Comparison of ENCODE assay signal across 7 mouse cellular contexts in genomic region chr17:78201221-78202058, GRCm38 (mm10). TPM values are rescaled to one million over a fixed set of nuclear protein-coding genes. Genes with fewer than 3 reads are reported as not detected.
DNase-seq lines count a peak whose midpoint lies in the region; ATAC-seq and TF ChIP-seq lines count a peak whose summit lies in the region.

No protein-coding gene starts in this region.

- H3K9ac ChIP-seq in forebrain, embryonic 14.5 days (ENCODE audit: low read length), result peak overlapping the region; percentile 78
- peak overlapping the region; percentile 85 for H3K9ac ChIP-seq in intestine, embryonic 15.5 days

- peak overlapping the region; percentile 73 for H3K4me3 ChIP-seq in bone marrow macrophage, adult 2 months (ENCODE audit: insufficient read depth, low read length)
- peak overlapping the region; percentile 80 for H3K4me3 ChIP-seq in forebrain, embryonic 14.5 days (ENCODE audit: low read depth, low read length)
- peak overlapping the region; percentile 92 for H3K4me3 ChIP-seq in intestine, embryonic 15.5 days (replicated peaks)

- under 1% methylated on average over 39 of the region's 39 CpGs for WGBS in forebrain, embryonic 14.5 days
- under 1% methylated on average over 39 of the region's 39 CpGs for WGBS in intestine, embryonic 15.5 days

- DNase-seq in urinary bladder, adult 2 months (ENCODE audit: low spot score), result peak; percentile 54
- no peak for DNase-seq in urinary bladder, postnatal 10 days (ENCODE audit: low spot score)
- DNase-seq in forebrain, embryonic 14.5 days (ENCODE audit: low spot score), result peak; percentile 60
- peak; percentile 32 for DNase-seq in lung, postnatal 14 days
- DNase-seq in splenic B cell, adult 2 months (ENCODE audit: low read depth, low spot score), result peak; percentile 30

- TF ChIP-seq POLR2A in bone marrow macrophage, adult 2 months (IDR thresholded peaks at IDR 0.05; ENCODE audit: borderline replicate concordance, low read depth, low read length), result no peak

- H3K9me3 ChIP-seq in forebrain, embryonic 14.5 days (replicated peaks; ENCODE audit: control insufficient read depth, low read length), result no peaks in the 10 kb centered on the region
- H3K9me3 ChIP-seq in intestine, embryonic 15.5 days, result no peaks in the 10 kb centered on the region

- H3K27me3 ChIP-seq in forebrain, embryonic 14.5 days (replicated peaks; ENCODE audit: control insufficient read depth, insufficient read depth, low read length), result no peaks in the 10 kb centered on the region
- 0 out of 2 replicates have a peak, but pooled peaks cover 2% of the 10 kb centered on the region for H3K27me3 ChIP-seq in intestine, embryonic 15.5 days (replicated peaks)
- no peaks in the 10 kb centered on the region; the same call in 1 of the 2 replicates for H3K27me3 ChIP-seq in splenic B cell, adult 2 months (ENCODE audit: control insufficient read depth, insufficient read depth, low read length, poor library complexity, severe bottlenecking)

- no peak for TF ChIP-seq CTCF in bone marrow macrophage, adult 2 months (IDR thresholded peaks at IDR 0.05; ENCODE audit: low read depth, low read length)

- ATAC-seq in forebrain, embryonic 14.5 days, result peak; percentile 38
- ATAC-seq in intestine, embryonic 15.5 days, result peak; percentile 57

- H3K36me3 ChIP-seq in forebrain, embryonic 14.5 days (ENCODE audit: control insufficient read depth, insufficient read depth, low read length), result no peaks in the 10 kb centered on the region
- H3K36me3 ChIP-seq in intestine, embryonic 15.5 days, result no peaks in the 10 kb centered on the region
- H3K36me3 ChIP-seq in splenic B cell, adult 2 months (ENCODE audit: control insufficient read depth, insufficient read depth, low read length, poor library complexity, severe bottlenecking), result no peaks in the 10 kb centered on the region

- peak overlapping the region; percentile 98 for H3K4me2 ChIP-seq in forebrain, embryonic 14.5 days (ENCODE audit: low read length)
- peak overlapping the region; percentile 84 for H3K4me2 ChIP-seq in intestine, embryonic 15.5 days (replicated peaks)

- no peak overlapping the region for H3K27ac ChIP-seq in bone marrow macrophage, adult 2 months (ENCODE audit: insufficient read depth, low read depth, low read length)
- peak overlapping the region; percentile 85 for H3K27ac ChIP-seq in forebrain, embryonic 14.5 days (ENCODE audit: low read depth, low read length)
- peak overlapping the region; percentile 94 for H3K27ac ChIP-seq in intestine, embryonic 15.5 days

- H3K4me1 ChIP-seq in bone marrow macrophage, adult 2 months (ENCODE audit: control insufficient read depth, insufficient read depth, low read length), result no peaks in the 10 kb centered on the region
- H3K4me1 ChIP-seq in forebrain, embryonic 14.5 days (ENCODE audit: control insufficient read depth, insufficient read depth, low read length), result peaks cover 9% of the 10 kb centered on the region
- peaks cover 24% of the 10 kb centered on the region for H3K4me1 ChIP-seq in intestine, embryonic 15.5 days (replicated peaks)

RNA-seq across cellular contexts. Expression of gene Crim1, which starts 1.4 kb away (rescaled TPM):
- 31.0 and 36.7 TPM in 2 replicates for polyA plus RNA-seq in urinary bladder, adult 2 months (2012; rRNA removed)
- polyA plus RNA-seq in bone marrow macrophage, adult 2 months (2012; ENCODE audit: insufficient read depth, insufficient read length, missing spikeins), result 2.4 and 2.8 TPM in 2 replicates
- polyA plus RNA-seq in forebrain, embryonic 14.5 days (2014; fragmentation: Nextera tagmentation; extraction: Ambion mirVana), result 3.6 and 5.3 TPM in 2 replicates
- polyA plus RNA-seq in intestine, embryonic 15.5 days (2015; fragmentation: Nextera tagmentation; extraction: Ambion mirVana), result 5.8 and 5.9 TPM in 2 replicates
